Mouse (Mus musculus): Measurements from ENCODE around the gene Ttc9c. TPM values are rescaled to one million over a fixed set of nuclear protein-coding genes. Genes with fewer than 3 reads are reported as not detected.
"Not testable (repeated sequence)": the region's sequence is repeated elsewhere in the genome, so short reads cannot be mapped to it uniquely, and the experiment has no call there.

Gene Ttc9c
- polyA plus RNA-seq, 1 experiment from 2014 or later = 85.6 TPM

- WGBS = 23% methylated on average over 29 of the region's 29 CpGs
- Histone ChIP-seq H3K4me3 (peak overlapping the region; percentile 69), H3K4me1 (peaks cover 39% of the 10 kb centered on the region)
Measured at GRCm38 (mm10) chr19:8839908-8840791, 21.0 kb upstream of the Ttc9c start.

GRCm38 (mm10) chr19:8839103-8839907 is 20.2 kb upstream of the Ttc9c start, which contains the start of gene Gng3:
Gng3 (minus strand) TSS chr19:8839194.
- 43% methylated on average over 11 of the region's 11 CpGs for WGBS
- Histone ChIP-seq H3K4me1 (peaks cover 39% of the 10 kb centered on the region), H3K27me3 (replicated peaks; ENCODE audit: low read depth, poor library complexity, severe bottlenecking) (no peaks in the 10 kb centered on the region), H3K4me3 (peak within 1 kb of the TSS; percentile 69), H3K9me3 (no peaks in the 10 kb centered on the region), H3K27ac (replicated peaks) (peak within 1 kb of the TSS; percentile 97), H3K36me3 (replicated peaks) (peaks cover 40% of the 10 kb centered on the region)
- DNase-seq (ENCODE audit: low spot score) = peak; percentile 66

More at GRCm38 (mm10) chr19:8839908-8840791, 21.0 kb upstream of the Ttc9c start:
- H3K36me3 ChIP-seq (replicated peaks) = peaks cover 31% of the 10 kb centered on the region
- DNase-seq (ENCODE audit: low spot score) = peak; percentile 72
- H3K27me3 ChIP-seq (replicated peaks; ENCODE audit: low read depth, poor library complexity, severe bottlenecking) = no peaks in the 10 kb centered on the region
- H3K9me3 ChIP-seq = no peaks in the 10 kb centered on the region
- H3K27ac ChIP-seq (replicated peaks) = peak overlapping the region; percentile 76

- H3K9me3 ChIP-seq = no peaks in the 10 kb centered on the region
- H3K36me3 ChIP-seq (replicated peaks) = peaks cover 51% of the 10 kb centered on the region
- WGBS = 19% methylated on average over 15 of the region's 15 CpGs
- peak overlapping the region; percentile 69 for H3K4me3 ChIP-seq
- no peaks in the 10 kb centered on the region for H3K27me3 ChIP-seq (replicated peaks; ENCODE audit: low read depth, poor library complexity, severe bottlenecking)
- H3K27ac ChIP-seq (replicated peaks) = peak overlapping the region; percentile 97
- H3K4me1 ChIP-seq = peaks cover 39% of the 10 kb centered on the region
- DNase-seq (ENCODE audit: low spot score) = no peak
Measured at GRCm38 (mm10) chr19:8838041-8838730, 19.1 kb upstream of the Ttc9c start.

- peaks cover 39% of the 10 kb centered on the region for H3K4me1 ChIP-seq
- no peaks in the 10 kb centered on the region for H3K9me3 ChIP-seq
- H3K27ac ChIP-seq (replicated peaks) = peak within 1 kb of the TSS; percentile 97
- peak within 1 kb of the TSS; percentile 69 for H3K4me3 ChIP-seq
- peak; percentile 89 for DNase-seq (ENCODE audit: low spot score)
- H3K36me3 ChIP-seq (replicated peaks) = peaks cover 51% of the 10 kb centered on the region
- H3K27me3 ChIP-seq (replicated peaks; ENCODE audit: low read depth, poor library complexity, severe bottlenecking) = no peaks in the 10 kb centered on the region
- 2% methylated on average over 38 of the region's 38 CpGs for WGBS
Measured at GRCm38 (mm10) chr19:8837251-8837791, 18.2 kb upstream of the Ttc9c start, which contains the start of gene Bscl2. Bscl2 (plus strand) TSS chr19:8837467.

GRCm38 (mm10) chr19:8836327-8836726 is 17.2 kb upstream of the Ttc9c start:
- not testable (repeated sequence) for H3K4me3 ChIP-seq; H3K27me3 ChIP-seq (replicated peaks; ENCODE audit: low read depth, poor library complexity, severe bottlenecking); DNase-seq (ENCODE audit: low spot score); H3K27ac ChIP-seq (replicated peaks); H3K9me3 ChIP-seq
- H3K4me1 ChIP-seq = peaks cover 39% of the 10 kb centered on the region
- H3K36me3 ChIP-seq (replicated peaks) = peaks cover 54% of the 10 kb centered on the region
- WGBS = 96% methylated on average over 10 of the region's 10 CpGs

GRCm38 (mm10) chr19:8832971-8833370 is 13.8 kb upstream of the Ttc9c start:
- Histone ChIP-seq H3K4me1 (peaks cover 8% of the 10 kb centered on the region), H3K9me3 (no peaks in the 10 kb centered on the region), H3K27me3 (replicated peaks; ENCODE audit: low read depth, poor library complexity, severe bottlenecking) (no peaks in the 10 kb centered on the region), H3K27ac (replicated peaks) (no peak overlapping the region), H3K4me3 (no peak overlapping the region), H3K36me3 (replicated peaks) (peaks cover 86% of the 10 kb centered on the region)
- WGBS = 94% methylated on average over 4 of the region's 4 CpGs
- DNase-seq (ENCODE audit: low spot score) = no peak

- Histone ChIP-seq H3K9me3 (no peaks in the 10 kb centered on the region), H3K36me3 (replicated peaks) (peaks cover 100% of the 10 kb centered on the region), H3K4me1 (no peaks in the 10 kb centered on the region), H3K4me3 (no peak overlapping the region), H3K27me3 (replicated peaks; ENCODE audit: low read depth, poor library complexity, severe bottlenecking) (no peaks in the 10 kb centered on the region), H3K27ac (replicated peaks) (no peak overlapping the region)
- 84% methylated on average over 11 of the region's 11 CpGs for WGBS
- no peak for DNase-seq (ENCODE audit: low spot score)
Measured at GRCm38 (mm10) chr19:8831262-8831661, 12.1 kb upstream of the Ttc9c start.

- DNase-seq (ENCODE audit: low spot score) = no peak
- peaks cover 100% of the 10 kb centered on the region for H3K36me3 ChIP-seq (replicated peaks)
- WGBS = 95% methylated on average over 8 of the region's 8 CpGs
- no peak overlapping the region for H3K4me3 ChIP-seq
- no peaks in the 10 kb centered on the region for H3K27me3 ChIP-seq (replicated peaks; ENCODE audit: low read depth, poor library complexity, severe bottlenecking)
- H3K4me1 ChIP-seq = no peaks in the 10 kb centered on the region
- no peak overlapping the region for H3K27ac ChIP-seq (replicated peaks)
- H3K9me3 ChIP-seq = no peaks in the 10 kb centered on the region
Measured at GRCm38 (mm10) chr19:8830664-8831063, 11.5 kb upstream of the Ttc9c start.

GRCm38 (mm10) chr19:8829660-8830059 is 10.5 kb upstream of the Ttc9c start, which contains the start of gene AC129217.1:
AC129217.1 (plus strand) TSS chr19:8829773.
- Histone ChIP-seq H3K27me3 (replicated peaks; ENCODE audit: low read depth, poor library complexity, severe bottlenecking) (no peaks in the 10 kb centered on the region), H3K27ac (replicated peaks) (no peak within 1 kb of the TSS), H3K9me3 (no peaks in the 10 kb centered on the region), H3K4me1 (no peaks in the 10 kb centered on the region), H3K4me3 (no peak within 1 kb of the TSS), H3K36me3 (replicated peaks) (peaks cover 100% of the 10 kb centered on the region)
- DNase-seq (ENCODE audit: low spot score) = no peak
- 92% methylated on average over 8 of the region's 8 CpGs for WGBS

DNA sequence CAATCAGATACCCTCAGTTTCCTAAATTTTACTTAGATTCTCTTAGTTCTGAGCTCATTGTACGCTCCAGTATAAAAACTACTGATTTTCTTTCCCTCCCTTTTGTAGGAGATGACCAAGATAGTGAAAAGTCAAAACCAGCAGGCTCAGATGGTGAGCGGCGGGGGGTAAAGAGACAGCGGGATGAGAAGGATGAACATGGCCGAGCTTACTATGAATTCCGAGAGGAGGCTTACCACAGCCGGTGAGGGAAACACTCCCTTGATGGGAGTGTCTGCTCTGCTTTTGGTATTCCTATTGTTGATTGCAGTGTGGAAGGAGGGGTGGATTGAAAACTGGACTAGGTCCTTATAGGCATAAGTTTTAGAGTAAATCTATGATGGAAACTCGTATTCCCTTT is 3.6 kb upstream of the Ttc9c start:
- Histone ChIP-seq H3K36me3 (replicated peaks) (peaks cover 63% of the 10 kb centered on the region), H3K4me3 (peak overlapping the region; percentile 100), H3K27ac (replicated peaks) (no peak overlapping the region), H3K4me1 (peaks cover 28% of the 10 kb centered on the region), H3K9me3 (no peaks in the 10 kb centered on the region), H3K27me3 (replicated peaks; ENCODE audit: low read depth, poor library complexity, severe bottlenecking) (no peaks in the 10 kb centered on the region)
- DNase-seq (ENCODE audit: low spot score) = no peak
- 79% methylated on average over 8 of the region's 8 CpGs for WGBS

DNA sequence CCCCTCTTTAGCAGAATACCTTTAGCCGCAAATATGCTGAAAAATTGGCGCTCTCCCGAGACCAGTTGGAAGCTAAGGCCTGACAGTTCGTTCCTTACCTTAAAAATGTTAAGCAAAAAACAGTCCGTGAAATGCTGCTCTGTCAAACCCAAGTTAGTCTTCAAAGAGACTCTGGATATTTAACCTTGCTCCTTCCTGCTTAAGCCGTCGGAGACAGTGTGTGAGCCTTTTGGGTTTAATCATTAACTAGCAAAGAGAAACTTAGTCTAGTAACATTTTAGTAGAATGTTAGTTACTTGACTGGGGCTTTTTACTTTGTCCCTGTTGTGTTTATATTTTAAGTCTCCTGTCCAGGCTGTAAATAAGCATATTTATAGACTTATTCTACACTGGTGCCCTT is 2.0 kb upstream of the Ttc9c start:
- peak overlapping the region; percentile 100 for H3K4me3 ChIP-seq
- H3K9me3 ChIP-seq = no peaks in the 10 kb centered on the region
- H3K27ac ChIP-seq (replicated peaks) = peak overlapping the region; percentile 97
- WGBS = 4% methylated on average over 7 of the region's 7 CpGs
- DNase-seq (ENCODE audit: low spot score) = no peak
- peaks cover 59% of the 10 kb centered on the region for H3K36me3 ChIP-seq (replicated peaks)
- H3K4me1 ChIP-seq = peaks cover 41% of the 10 kb centered on the region
- H3K27me3 ChIP-seq (replicated peaks; ENCODE audit: low read depth, poor library complexity, severe bottlenecking) = no peaks in the 10 kb centered on the region

Measured in embryonic facial prominence, embryonic 10.5 days (tissue).